Mouse (Mus musculus) granulocyte monocyte progenitor cell, adult 5-6 weeks (primary cell): ENCODE data around the gene Il3. TPM values are rescaled to one million over a fixed set of nuclear protein-coding genes. Genes with fewer than 3 reads are reported as not detected.

Source experiments
- ATAC-seq: replicated peaks from 2 replicates; pipeline ENCODE4 v1.8.0; 2016; ENCODE audit warnings: mild to moderate bottlenecking, moderate TSS enrichment, inconsistent platforms; ENCODE audit not compliant: poor library complexity, severe bottlenecking
- total RNA-seq, 2 experiments: library from RNA; stranded (forward) in 1 of 2; stranded (reverse) in 1 of 2; fragments of 200-712, 200-1000 nt in 1 of 2; fragments of >200 nt in 1 of 2; fragmentation: Nextera tagmentation in 1 of 2; gene quantifications; 2 replicates each; pipeline ENCODE4 v1.2.3; 2014 to 2017

Il3 gene
- total RNA-seq, 2 experiments from 2014 or later = not detected

DNA sequence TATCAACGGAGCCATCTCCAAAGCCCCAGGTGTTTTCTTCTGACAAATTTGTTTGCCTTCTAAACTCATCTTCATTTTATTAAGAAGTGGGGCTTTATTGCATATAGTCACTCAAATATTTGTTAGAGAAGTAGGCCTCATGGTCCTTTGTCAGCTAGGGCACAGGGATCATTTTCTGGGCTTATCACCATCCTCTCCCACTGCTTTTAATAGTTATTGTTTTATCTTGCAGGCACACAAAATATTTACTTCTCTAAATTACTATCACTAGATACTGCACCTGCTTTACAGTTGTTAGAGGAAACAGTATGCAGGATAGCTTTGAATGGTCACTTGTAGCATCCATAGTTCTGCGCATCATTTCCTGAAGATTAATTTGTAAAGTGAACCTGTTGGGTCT lies 25.1 kb upstream of the Il3 start:
- no peak for ATAC-seq

DNA sequence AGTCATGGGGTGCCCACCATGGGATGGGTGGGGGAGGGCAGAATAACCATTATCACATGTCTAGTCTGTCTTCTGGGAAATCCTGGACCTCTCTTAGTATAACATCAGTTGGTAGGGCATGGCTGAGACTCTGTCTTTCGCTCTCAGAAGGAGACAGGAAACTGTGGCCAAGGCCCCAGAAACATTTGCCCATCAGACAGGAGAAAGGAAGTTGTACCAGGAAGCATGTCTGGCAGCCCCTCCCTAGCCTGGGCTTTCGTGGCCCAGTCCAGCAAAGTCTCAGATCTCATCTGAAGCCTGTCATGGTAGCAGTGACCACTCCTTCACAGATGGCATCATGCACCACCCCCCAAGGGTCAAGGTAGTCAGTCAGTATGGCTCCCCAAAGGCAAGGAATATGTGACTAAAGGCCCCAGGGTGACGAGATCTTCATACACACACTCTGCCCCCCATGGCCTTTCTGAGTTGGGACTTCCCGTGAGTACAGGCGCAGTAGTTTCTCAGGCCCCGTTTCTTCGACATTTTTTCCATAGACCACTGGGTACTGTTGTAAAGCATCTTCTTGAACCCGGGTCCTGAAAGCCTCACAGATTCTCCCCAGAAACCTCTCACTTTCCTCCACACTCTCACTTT lies 20.9 kb upstream of the Il3 start:
- no peak for ATAC-seq

DNA sequence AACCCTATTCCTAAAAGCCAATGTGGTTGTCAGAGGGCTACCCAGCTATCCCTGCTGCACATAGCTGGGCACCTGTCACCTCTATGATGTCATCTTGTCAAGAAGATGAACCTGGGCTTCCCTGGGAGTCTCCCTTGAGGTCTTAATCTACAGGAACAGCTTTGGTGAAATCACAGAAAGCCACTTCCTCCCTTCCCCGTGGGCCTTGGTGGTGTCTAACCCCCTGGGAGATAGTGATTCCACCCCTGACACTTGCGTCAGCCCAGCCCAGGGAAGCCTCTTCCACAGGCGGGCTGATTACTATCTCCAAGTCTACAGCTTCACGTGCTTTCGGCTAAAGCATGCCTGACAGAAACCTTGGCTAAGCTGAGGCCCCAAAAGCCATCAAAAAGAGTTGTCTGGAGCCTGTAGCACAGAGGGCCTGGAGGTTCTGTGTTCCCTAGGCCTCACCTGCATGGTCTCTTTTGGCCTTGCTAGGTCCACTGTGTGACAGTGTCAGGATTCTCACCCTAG lies 4.4 kb upstream of the Il3 start:
- ATAC-seq = no peak

DNA sequence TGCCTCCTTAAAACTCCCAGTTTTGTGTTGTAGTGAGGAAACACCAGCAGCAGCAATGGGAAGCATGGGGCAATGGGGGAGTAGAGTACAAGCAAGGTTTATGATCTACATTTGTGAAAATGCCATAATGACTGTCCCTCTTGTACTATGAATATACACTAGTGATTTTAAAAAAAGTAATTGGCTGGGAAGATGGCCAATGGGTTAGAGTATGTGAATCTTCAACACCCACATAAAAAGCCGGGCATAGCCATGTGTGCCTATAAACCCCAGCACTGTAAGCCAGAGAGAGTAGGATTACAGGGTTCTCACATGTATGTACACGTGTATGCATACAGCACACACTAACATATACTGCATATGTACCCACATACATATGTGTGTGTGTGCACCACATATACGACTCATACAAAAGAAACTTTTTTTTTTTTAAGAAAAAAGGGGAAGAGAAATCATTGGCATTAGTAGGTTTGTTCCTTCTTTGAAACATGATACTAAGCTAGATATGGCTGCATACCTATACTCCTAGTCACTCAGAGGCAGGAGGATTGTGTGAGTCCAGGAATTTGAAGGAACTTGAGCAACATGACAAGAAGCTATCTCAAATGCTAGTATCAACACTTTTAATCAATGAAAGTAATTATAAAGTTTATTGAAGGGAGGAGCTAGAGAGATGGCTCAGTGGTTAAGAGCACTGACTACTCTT lies 2.3 kb upstream of the Il3 start:
- ATAC-seq = peak; percentile 33; the same call in 1 of the 2 replicates

DNA sequence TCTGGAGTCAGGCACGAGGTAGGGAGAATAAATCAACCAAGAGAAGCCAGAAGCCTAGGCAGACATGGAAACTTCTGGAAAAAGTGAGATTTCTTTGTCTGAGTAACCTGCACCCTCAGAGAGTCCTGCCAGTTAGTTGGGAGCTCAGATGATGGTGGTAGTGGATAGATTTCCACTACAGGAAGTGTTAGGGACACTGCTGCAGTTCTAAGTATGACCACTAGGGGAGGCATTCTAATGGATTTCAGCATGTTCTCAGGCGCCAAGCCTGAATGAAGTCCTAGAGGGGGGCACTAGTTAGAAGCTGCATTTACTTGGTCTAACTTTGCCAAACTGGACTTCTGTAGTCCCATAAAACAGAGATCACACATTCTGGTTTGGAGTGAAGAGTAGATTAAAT lies 2.5 kb downstream of the Il3 start:
- peak; percentile 63 for ATAC-seq

DNA sequence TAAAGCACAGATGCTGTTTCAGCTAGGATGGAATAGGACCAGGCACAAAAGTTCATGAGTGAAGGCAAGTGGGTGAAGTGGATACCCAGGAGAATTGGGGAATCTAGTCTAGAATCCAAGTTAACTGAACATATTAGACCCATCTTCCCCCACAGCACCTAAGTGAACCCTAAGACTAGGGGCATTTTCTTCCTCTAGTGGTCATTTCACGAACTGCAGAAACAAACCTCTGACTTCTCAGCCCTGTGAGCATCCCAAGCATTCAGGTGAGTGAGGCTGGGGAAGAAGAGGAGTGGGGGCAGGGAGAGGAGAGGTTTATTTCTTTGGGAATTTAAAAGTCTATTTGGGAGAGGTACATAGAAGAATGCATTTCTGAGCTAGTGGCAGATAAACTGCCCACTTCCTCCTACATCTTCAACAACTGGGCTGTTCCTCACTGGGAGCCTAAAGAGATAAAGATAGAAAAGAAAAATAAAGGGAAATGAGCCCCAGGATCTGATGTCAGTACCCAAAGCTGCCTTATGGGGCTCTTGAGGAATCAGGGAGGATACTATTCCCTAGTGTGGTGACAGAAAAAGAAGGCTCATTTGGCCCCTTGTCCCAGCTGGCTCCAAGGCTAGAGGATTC lies 3.6 kb downstream of the Il3 start:
- peak; percentile 37 for ATAC-seq

DNA sequence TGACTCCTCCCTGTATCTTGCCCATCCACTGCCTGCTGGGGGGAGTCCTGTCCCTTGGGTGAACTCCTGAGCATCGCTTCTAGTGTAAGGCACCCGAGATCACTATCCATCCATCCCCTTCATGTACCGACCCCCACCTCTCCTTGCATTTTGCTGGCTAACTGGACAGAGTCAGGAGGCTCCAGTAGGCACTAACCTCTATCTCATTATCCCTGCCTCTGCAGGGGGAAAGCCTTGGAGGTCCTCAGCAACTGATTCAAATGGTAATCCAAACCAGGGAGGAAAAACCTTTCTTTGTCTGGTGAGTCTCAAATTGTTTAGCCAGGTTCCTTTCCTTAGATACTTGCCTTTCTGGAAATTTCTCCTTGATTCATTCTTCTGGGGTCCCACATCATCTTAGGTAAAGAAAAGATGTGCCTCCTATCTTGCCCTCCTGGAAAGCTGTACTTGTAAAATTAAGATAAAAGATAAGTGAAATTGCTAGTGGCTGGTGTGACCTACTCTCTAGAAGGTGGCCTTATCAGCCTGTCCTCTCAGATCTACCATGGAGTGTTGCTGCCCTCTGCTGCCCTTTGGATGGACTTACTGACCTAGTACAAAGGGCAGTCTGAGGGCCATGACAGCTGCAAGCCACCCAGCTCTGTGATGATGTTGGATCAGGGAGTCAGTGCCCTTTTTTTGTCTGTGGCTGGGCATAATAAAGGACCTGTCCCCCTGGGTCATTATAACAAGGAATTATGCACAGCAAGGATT lies 10.3 kb downstream of the Il3 start:
- ATAC-seq = peak; percentile 84

DNA sequence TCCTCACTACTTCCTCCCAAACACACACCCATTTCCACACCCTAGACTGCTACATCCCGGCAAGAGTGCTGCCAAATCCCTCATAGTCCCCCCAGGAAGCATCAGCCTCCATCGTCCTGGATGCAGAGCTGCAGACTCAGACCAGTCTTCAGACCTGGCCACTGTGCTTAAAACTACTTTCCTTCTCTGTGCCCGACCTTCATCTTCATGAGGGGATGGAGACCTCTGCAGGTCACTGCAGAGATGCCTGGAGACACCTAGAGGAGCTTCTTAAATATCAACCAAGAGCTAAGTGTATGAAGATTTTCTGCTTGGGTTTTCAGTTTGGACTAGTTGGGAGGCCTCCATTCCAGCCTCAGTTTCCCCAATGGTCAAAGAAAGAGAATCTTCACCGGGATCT lies 13.0 kb downstream of the Il3 start:
- no peak for ATAC-seq

DNA sequence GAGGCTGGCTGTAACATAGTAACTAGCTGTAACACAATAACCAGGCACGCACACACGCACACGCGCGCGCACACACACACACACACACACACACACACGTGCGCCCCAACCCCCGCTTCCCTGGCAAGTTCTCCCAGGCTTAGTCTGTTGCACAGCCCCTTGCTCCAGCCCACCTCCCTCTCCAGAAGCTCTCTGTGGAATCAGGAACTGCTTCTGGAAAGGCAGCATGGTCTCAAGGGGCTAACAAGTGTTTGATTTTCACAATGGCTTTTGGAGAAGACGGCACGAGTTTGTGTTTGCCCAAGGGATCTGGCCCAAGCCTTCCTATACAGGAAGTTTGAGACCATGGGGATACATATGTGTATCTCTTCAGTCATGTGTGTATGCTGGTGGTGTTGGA lies 16.5 kb downstream of the Il3 start:
- no peak for ATAC-seq

DNA sequence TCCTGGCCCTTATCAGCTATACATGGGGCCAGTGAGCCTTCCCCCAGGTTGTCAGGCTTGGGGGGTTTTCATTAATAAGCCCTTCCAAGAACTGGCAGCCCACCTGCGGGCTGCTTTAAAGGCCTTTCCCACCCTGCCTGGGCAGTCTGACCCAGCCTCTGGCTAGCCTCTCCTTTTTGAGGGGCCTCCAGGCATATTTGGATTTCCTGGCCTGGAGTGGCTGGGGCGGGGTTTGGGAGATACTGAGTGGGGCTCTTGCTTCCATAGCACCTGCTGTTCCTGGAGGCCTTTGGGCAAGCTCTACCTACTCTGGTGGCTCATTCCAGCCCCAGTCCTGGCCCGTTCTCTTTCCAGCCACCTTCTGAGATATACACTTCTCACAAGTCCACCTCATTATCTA lies 17.3 kb downstream of the Il3 start:
- ATAC-seq = no peak

DNA sequence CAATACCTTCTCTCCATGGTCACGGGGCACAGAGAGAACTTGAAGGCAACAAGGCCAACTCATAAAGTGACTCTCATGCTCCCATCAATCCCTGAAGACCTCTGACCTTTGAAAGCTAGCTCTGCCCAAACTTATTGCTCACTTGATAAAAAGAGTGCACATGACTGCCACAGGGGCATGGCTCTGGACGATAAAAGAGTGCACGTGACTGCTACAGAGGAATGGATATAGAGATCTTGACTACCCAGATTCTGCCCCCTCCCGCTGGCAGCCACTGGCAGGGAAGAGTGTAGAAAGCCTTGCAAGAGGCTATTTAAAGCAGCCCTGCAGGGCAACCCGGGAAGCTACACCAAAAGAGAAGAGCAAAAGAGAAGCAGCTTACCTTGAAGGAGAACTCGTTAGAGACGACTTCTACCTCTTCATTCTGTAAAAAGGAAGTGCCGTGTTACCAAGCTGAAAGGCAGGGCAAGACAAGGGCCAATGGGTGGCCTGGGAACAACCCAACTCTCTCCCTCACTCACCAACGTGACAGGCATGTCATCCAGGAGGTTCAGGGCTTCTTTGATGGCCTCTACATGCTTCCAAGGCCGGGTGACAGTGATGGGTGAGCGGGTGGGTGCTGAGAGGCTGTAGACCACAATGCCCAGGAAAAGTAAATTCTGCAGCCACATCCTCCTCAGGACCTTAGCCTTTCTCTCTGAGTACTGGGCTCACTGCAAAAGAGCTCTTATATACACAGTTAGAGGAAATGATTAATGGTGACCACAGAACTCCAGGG lies 17.9 kb downstream of the Il3 start, which contains the start of gene Csf2:
Gene Csf2, minus strand, starts transcription at position 728 of the 778 bp plus-strand sequence.
- ATAC-seq = peak; percentile 48

DNA sequence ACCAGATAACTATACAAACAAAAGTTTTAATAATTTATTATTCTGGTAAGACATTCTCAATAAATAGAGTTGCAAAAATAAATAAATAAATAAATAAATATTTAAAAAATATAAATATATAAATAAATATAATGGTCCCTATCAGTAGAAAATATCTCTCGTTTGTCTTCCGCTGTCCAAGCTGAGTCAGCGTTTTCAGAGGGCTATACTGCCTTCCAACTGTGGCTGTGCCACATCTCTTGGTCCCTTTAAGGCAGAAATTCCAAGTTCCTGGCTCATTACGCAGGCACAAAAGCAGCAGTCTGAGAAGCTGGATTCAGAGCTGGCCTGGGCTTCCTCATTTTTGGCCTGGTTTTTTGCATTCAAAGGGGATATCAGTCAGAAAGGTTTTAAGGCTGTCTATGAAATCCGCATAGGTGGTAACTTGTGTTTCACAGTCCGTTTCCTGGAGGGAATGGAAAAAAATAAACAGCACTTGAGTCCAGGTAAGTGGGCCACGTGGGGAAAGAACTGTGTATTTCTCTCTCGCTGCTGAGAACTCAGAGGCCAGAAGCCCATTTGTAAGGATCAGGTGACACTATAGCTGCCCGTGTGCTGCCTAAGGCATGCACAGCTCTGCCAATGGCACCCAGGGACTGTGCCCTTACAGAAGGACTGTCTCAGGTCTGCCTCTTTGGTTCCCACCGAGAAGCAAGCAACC lies 19.7 kb downstream of the Il3 start:
- no peak for ATAC-seq

DNA sequence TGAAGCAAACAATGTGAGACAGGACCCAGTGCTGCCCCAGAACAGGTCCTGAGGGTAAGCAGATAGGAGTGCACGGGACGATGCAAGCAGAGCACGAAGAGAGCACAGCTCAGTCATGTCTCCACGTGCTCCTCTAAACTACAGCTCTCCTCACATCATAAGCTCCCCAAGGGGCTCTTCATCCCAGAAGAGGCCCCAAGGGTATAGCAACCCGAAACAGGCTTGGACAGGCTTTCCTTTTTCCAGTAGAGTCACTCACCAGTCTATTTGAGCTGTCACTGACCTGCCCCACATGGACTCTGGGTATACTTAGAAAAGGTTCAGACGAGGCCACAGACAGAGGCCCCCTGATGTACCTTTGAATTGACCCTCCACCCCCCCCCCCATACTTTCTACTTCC lies 22.6 kb downstream of the Il3 start:
- no peak for ATAC-seq

DNA sequence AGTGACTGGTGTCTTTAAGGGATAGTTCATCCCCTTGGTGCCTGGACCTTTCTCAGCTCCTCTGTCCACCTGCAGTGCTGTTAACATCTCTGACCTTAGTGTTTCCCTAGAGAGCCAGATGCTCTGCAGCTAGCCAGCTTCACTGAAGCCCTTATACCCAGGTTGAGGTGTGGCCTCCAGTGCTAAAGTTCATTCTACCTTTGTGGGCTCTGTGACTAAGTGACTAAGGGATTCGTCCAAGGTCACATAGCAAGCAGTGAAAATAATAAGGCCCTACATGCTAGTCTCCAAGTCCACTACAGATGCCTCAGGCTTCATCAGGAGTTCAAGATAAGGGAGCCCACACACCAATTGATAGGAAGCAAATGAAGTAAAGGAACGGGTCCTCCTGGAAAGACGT lies 24.6 kb downstream of the Il3 start:
- ATAC-seq = no peak

DNA sequence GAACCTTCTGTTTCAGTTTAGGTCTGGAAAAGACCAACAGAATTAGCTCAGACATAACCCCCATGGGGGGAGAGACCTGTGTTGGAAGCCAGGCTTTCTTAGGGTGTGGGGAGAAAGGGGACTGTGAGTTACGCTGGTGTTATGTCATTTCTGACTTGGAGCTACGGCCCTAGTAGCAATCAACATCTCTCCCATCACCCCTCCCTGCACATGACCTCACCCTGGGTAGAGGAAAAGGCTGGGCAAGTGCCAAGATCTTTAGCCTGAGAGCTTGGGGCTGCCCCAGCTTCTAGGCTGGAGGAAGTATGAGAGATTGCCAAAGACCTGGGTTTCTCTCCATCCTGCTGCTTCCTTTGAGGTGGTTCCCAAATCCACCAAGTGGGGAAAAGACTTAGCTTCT lies 30.1 kb downstream of the Il3 start:
- ATAC-seq = peak; percentile 89

DNA sequence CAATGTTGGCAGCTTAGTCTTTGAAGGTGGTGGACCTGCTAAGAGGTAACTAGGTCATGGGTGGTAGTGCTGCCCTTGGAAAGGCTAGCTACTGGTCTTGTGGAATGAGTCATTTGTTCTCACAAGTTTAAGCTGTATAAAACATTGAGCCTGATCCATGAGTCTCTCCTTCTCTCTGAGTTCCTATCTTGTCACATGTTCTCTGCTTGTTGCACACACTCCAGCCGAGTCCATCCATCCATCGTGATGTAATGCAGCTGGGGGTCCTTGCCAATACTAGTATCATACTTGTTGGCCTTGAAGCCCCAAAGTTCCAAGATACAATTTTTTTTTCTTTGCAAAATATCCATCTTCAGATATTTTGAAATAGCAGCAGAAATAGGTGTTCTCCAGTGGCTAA lies 39.6 kb downstream of the Il3 start:
- ATAC-seq = no peak

DNA sequence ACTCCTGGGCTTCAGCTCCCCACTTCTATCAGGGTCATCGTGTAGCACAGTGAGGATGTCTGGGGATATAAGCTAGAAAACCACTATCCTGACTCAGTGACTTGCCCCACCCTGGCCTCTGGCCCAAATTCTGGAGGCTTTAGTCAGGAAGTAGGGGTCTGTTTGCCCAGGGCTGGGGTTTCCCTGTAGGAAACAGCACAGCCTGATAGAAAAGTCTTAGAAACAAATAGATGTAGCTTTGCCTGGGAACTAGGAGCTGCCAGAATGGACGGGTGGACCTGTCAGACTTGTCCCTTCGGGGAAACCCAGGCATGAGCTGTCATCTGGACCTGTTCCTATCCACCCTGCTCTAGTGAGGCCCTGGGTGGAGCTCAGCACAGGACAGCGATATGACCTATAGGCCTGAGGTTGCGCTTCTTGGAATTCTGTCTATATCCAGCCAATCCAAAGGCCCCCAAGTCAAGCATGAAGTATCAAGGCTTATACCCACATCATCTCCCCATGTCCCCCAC lies 42.5 kb downstream of the Il3 start:
- ATAC-seq = no peak; the same call in 1 of the 2 replicates

DNA sequence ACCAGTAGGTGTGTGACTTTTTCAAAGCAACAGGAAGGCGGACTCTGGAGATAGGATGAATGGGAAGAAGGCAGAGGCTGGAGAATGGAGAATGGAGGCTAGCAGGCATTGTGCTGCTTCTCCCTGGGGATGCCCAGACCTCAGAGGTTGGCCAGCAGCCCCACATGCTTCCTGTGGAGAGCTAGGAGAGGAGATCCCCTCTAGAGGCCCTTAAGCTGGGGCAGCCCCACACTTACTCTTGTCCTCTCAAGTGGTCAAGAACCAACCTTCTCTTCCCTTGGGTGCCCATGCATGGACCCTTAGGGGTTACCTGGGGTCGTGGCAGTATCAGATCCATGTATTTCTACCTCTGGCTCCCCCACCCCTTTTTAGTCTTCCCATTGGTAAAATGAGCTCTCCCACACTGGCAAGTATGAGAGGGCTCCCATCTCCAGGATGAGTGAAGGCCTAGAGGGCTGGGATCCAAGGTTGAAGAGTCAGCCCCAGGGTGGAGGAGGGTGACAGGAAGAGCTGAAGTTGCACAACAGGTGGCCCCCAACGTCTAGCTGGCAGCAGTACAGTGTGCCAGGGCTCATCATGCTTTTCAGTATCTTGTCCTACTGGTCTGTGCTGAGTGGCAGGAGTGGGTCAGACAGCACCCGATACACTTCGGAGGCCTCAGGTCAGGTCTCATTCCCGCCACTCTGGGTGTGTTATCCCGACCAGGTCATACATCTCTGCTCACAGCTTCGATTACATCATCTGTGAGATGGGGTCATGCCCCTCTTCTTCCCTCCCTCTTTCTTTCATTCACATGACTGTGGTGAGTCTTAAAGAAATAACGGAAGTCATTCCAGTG lies 43.2 kb downstream of the Il3 start:
- peak; percentile 55 for ATAC-seq
